Mouse (Mus musculus): ENCODE measurements at regions not wholly inside any gene's neighbourhood (a gene's known extent, or its start where the extent isn't known, plus 50 kb on each side); places are given as distances from the start of the nearest gene placed in this dataset.

GRCm38 (mm10) chr3:150109561-150109960, 1119.2 kb upstream of the Adgrl2 start:
- H3K4me1 ChIP-seq (ENCODE audit: control insufficient read depth, insufficient read depth, low read length), result no peaks in the 10 kb centered on the region
- TF ChIP-seq POLR2A (IDR thresholded peaks at IDR 0.05; ENCODE audit: low read depth, low read length) (no peak), CTCF (IDR thresholded peaks at IDR 0.05; ENCODE audit: borderline replicate concordance, insufficient read depth, low read length) (no peak)
- H3K4me3 ChIP-seq (ENCODE audit: insufficient read depth, low read length), result no peak overlapping the region
- H3K27ac ChIP-seq (ENCODE audit: insufficient read depth, low read length), result no peak overlapping the region

GRCm38 (mm10) chr3:150112231-150112630, 1121.9 kb upstream of the Adgrl2 start:
- H3K4me3 ChIP-seq (ENCODE audit: insufficient read depth, low read length), result no peak overlapping the region
- H3K4me1 ChIP-seq (ENCODE audit: control insufficient read depth, insufficient read depth, low read length), result no peaks in the 10 kb centered on the region
- TF ChIP-seq POLR2A (IDR thresholded peaks at IDR 0.05; ENCODE audit: low read depth, low read length) (no peak), CTCF (IDR thresholded peaks at IDR 0.05; ENCODE audit: borderline replicate concordance, insufficient read depth, low read length) (no peak)
- no peak overlapping the region for H3K27ac ChIP-seq (ENCODE audit: insufficient read depth, low read length)

- Histone ChIP-seq H3K4me3 (ENCODE audit: insufficient read depth, low read length) (no peak overlapping the region), H3K4me1 (ENCODE audit: control insufficient read depth, insufficient read depth, low read length) (no peaks in the 10 kb centered on the region), H3K27ac (ENCODE audit: insufficient read depth, low read length) (no peak overlapping the region)
- TF ChIP-seq CTCF (IDR thresholded peaks at IDR 0.05; ENCODE audit: borderline replicate concordance, insufficient read depth, low read length) (no peak), POLR2A (IDR thresholded peaks at IDR 0.05; ENCODE audit: low read depth, low read length) (no peak)
Observed at GRCm38 (mm10) chr3:150119866-150120265, 1129.5 kb upstream of the Adgrl2 start.

- no peaks in the 10 kb centered on the region for H3K4me1 ChIP-seq (ENCODE audit: control insufficient read depth, insufficient read depth, low read length)
- no peak for TF ChIP-seq POLR2A (IDR thresholded peaks at IDR 0.05; ENCODE audit: low read depth, low read length)
- TF ChIP-seq CTCF (IDR thresholded peaks at IDR 0.05; ENCODE audit: borderline replicate concordance, insufficient read depth, low read length), result no peak
- H3K27ac ChIP-seq (ENCODE audit: insufficient read depth, low read length), result no peak overlapping the region
- no peak overlapping the region for H3K4me3 ChIP-seq (ENCODE audit: insufficient read depth, low read length)
Observed at GRCm38 (mm10) chr3:150146635-150147034, 1156.3 kb upstream of the Adgrl2 start.

GRCm38 (mm10) chr3:150151152-150151822, 1160.9 kb upstream of the Adgrl2 start:
- Histone ChIP-seq H3K4me1 (ENCODE audit: control insufficient read depth, insufficient read depth, low read length) (no peaks in the 10 kb centered on the region), H3K27ac (ENCODE audit: insufficient read depth, low read length) (no peak overlapping the region), H3K4me3 (ENCODE audit: insufficient read depth, low read length) (no peak overlapping the region)
- no peak for TF ChIP-seq CTCF (IDR thresholded peaks at IDR 0.05; ENCODE audit: borderline replicate concordance, insufficient read depth, low read length)
- no peak for TF ChIP-seq POLR2A (IDR thresholded peaks at IDR 0.05; ENCODE audit: low read depth, low read length)

GRCm38 (mm10) chr3:150151823-150152158, 1161.4 kb upstream of the Adgrl2 start:
- Histone ChIP-seq H3K4me1 (ENCODE audit: control insufficient read depth, insufficient read depth, low read length) (no peaks in the 10 kb centered on the region), H3K27ac (ENCODE audit: insufficient read depth, low read length) (no peak overlapping the region), H3K4me3 (ENCODE audit: insufficient read depth, low read length) (no peak overlapping the region)
- TF ChIP-seq POLR2A (IDR thresholded peaks at IDR 0.05; ENCODE audit: low read depth, low read length) (no peak), CTCF (IDR thresholded peaks at IDR 0.05; ENCODE audit: borderline replicate concordance, insufficient read depth, low read length) (no peak)

GRCm38 (mm10) chr3:150152893-150153292, 1162.5 kb upstream of the Adgrl2 start:
- TF ChIP-seq POLR2A (IDR thresholded peaks at IDR 0.05; ENCODE audit: low read depth, low read length), result no peak
- TF ChIP-seq CTCF (IDR thresholded peaks at IDR 0.05; ENCODE audit: borderline replicate concordance, insufficient read depth, low read length), result no peak
- Histone ChIP-seq H3K4me3 (ENCODE audit: insufficient read depth, low read length) (no peak overlapping the region), H3K4me1 (ENCODE audit: control insufficient read depth, insufficient read depth, low read length) (no peaks in the 10 kb centered on the region), H3K27ac (ENCODE audit: insufficient read depth, low read length) (no peak overlapping the region)

- Histone ChIP-seq H3K27ac (ENCODE audit: insufficient read depth, low read length) (no peak overlapping the region), H3K4me1 (ENCODE audit: control insufficient read depth, insufficient read depth, low read length) (no peaks in the 10 kb centered on the region), H3K4me3 (ENCODE audit: insufficient read depth, low read length) (no peak overlapping the region)
- TF ChIP-seq CTCF (IDR thresholded peaks at IDR 0.05; ENCODE audit: borderline replicate concordance, insufficient read depth, low read length) (no peak), POLR2A (IDR thresholded peaks at IDR 0.05; ENCODE audit: low read depth, low read length) (no peak)
Observed at GRCm38 (mm10) chr3:150185807-150186206, 1195.5 kb upstream of the Adgrl2 start.

- Histone ChIP-seq H3K4me3 (ENCODE audit: insufficient read depth, low read length) (no peak overlapping the region), H3K4me1 (ENCODE audit: control insufficient read depth, insufficient read depth, low read length) (no peaks in the 10 kb centered on the region), H3K27ac (ENCODE audit: insufficient read depth, low read length) (no peak overlapping the region)
- TF ChIP-seq POLR2A (IDR thresholded peaks at IDR 0.05; ENCODE audit: low read depth, low read length), result no peak
- TF ChIP-seq CTCF (IDR thresholded peaks at IDR 0.05; ENCODE audit: borderline replicate concordance, insufficient read depth, low read length), result no peak
Observed at GRCm38 (mm10) chr3:150193132-150193531, 1202.8 kb upstream of the Adgrl2 start.

GRCm38 (mm10) chr3:150198492-150198891, 1208.1 kb upstream of the Adgrl2 start:
- H3K27ac ChIP-seq (ENCODE audit: insufficient read depth, low read length), result no peak overlapping the region
- no peak overlapping the region for H3K4me3 ChIP-seq (ENCODE audit: insufficient read depth, low read length)
- TF ChIP-seq CTCF (IDR thresholded peaks at IDR 0.05; ENCODE audit: borderline replicate concordance, insufficient read depth, low read length), result no peak
- no peak for TF ChIP-seq POLR2A (IDR thresholded peaks at IDR 0.05; ENCODE audit: low read depth, low read length)
- no peaks in the 10 kb centered on the region for H3K4me1 ChIP-seq (ENCODE audit: control insufficient read depth, insufficient read depth, low read length)
